8 mouse cellular contexts compared by ENCODE assay signal in the genomic region with DNA sequence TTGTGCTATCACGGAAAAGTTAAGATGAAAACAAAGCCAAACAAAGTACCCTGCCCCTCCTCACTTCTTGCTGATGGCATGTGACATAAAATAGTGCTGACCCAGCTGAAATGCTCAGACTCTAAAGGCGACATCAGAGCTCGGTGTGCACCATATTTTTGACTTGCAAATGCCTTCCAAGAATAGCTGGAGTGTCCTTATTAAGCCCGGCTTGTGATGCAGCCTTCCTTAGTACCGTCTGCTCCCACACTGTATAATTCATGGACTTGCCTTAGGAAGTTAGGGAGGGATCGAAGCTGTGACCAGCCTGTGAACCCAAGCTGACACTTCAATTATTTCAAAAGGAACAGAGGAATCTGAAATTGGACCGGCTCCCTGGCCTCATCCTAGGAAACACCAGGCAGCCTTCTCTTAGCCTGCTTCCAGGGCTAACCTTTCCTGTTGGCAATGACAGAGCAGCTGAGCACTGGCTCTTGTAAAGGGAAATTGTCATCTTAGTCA.
DNase-seq lines count a peak whose midpoint lies in the region; ATAC-seq lines count a peak whose summit lies in the region.

No protein-coding gene starts in this region.

- ATAC-seq in megakaryocyte-erythroid progenitor cell, adult 5-6 weeks (replicated peaks; ENCODE audit: low FRiP score, low TSS enrichment, poor library complexity, severe bottlenecking), result no peak

- DNase-seq in heart, adult 9 months (ENCODE audit: low spot score in 2 of 2), result peak; percentile 6 to 19
- no peak for DNase-seq in heart, adult 8-10 months (ENCODE audit: low spot score)
- DNase-seq in right cerebral cortex, adult 18-20 months, result peak; percentile 58
- no peak for DNase-seq in right cerebral cortex, postnatal 4 days
- DNase-seq in kidney, adult 8-10 months, result peak; percentile 55 to 64
- peak; percentile 32 for DNase-seq in skeletal muscle tissue, adult 2 months (ENCODE audit: low read depth, low spot score)
- DNase-seq in MN1 (ENCODE audit: low spot score), result no peak

Comparison
In these comparisons a context has a peak if more than half of its experiments do, and no peak if none do; other contexts are left out.
1. DNase-seq: peak in heart, adult 9 months (2 of 2), right cerebral cortex, adult 18-20 months (single experiment), kidney, adult 8-10 months (2 of 2) and skeletal muscle tissue, adult 2 months (single experiment); none in heart, adult 8-10 months (single experiment), right cerebral cortex, postnatal 4 days (single experiment) and MN1 (single experiment).